Mouse (Mus musculus): Measurements from ENCODE around the gene Marcks. TPM values are rescaled to one million over a fixed set of nuclear protein-coding genes. Genes with fewer than 3 reads are reported as not detected.

Gene Marcks
- total RNA-seq (2021) (10 to 100 TPM; 39.4 to 50.3 TPM), polyA plus RNA-seq (2012; rRNA removed) (18.2 and 35.6 TPM in 2 replicates)
- long read RNA-seq, full-length matches to known transcripts: 44 of 73 reads
- long read RNA-seq, partial matches to known transcripts: 29 of 73 reads
- long read RNA-seq, other reads (novel, unspliced or antisense): 0 of 73 reads

DNA sequence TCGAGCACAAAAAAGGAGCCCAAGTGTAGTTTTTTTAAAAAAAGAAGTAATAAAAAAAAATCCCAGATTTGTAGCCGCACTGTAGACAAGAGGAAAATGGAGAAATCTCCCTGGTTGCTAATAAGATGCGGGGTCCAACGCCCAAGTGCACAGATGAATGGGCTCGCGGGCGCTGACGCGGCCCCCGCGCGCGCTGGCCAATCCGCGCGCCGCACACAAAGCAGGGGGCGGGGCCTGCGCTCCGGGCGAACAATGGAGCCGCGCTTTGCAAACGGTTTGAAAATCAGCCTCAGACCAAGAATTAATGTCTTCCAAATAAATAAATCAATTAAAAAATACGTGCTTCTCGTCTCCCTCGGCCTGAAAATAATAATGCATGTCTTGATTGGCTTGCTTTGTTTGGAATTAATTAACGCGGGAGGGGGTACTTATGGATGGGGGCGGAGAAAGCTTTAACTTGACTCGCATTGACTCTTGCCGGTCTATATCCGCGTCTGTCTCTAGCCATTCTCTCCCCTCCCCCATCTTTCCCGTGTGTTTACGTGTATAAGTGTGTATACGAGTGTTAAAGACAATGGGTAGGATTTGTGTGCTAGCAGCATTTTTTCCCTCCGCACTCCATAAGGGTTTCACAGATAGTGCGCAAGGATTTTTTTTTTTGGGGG lies at the start of gene Marcks:
Gene Marcks, minus strand, starts transcription at position 143 of the 665 bp plus-strand sequence.
- peak; percentile 92 for DNase-seq

DNA sequence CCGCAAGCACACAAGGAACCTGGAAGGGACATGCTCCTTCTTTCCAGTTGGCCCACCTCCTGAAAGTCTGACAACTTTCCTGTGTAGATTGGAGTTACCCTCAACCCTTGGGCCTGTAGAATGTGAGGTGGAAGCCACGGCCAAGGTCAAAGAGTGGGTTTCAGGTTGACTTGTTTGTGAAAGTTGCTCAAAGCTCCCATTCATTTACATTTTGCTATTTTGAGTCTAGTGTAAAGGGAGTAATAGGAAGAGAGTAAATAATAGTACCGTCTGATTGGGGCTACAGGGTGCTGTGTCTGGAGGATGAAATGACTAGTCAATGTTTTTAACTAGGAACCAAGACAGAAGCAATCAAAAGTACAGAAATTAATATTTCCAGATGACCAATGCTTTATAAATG lies 38.4 kb upstream of the Marcks start:
- DNase-seq: no peak

DNA sequence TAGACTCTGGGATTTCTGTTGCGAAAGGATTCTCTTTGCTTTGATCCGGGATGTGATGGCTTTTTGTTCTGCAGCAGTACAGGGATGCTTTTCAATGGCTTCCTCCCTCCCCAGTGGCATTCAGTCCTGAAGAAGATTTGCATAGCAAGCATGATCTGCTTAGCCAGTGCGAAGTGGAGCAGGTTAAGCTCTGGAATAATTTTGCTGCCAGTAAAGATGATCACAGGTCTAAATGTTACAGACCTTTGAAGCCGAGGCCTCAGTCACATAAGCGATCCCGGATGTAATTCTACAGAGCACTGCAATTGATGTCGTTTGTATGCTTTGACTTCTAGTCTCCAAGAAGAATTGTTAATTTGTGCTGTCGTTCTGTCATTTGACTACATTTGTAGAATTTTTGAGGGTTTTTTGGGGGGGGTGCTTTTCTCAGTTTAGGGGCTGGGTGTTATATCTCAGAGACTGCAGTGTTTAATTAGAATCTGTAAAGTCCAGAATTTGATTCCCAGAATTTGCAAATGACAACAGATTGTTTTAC lies 33.8 kb upstream of the Marcks start:
- DNase-seq: no peak

DNA sequence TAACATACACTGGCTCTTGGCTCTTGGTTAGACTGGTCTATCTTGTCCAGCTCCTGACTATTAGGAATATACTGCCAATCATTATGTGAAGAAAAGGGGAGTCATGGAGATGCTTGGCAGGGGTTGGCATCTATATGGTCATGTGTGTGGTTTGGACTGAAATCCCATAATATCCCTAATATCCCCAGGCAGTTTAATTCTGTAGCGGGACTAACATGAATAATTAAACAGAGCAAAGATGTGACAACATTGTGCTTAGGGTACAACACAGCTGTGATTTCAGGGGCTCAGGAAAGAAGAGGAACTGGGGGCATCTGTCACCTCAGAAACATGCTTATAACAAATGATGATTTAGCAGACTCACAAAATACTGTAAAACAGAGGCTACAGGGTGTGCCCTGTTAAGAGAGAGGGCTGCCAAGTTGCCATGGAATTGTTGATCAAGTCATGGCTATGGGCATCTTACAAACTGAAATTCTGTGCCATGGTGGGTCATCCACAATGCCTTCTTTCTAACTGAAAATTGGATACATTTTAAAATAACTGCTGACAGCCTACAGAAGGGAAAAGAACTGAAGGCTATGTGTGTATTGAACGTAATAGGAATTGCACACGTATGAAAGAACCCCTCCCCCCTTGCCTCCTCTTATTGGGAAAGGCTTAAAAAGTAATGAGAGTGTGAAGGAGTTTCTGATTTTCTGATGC lies 33.1 kb upstream of the Marcks start:
- no peak for DNase-seq

DNA sequence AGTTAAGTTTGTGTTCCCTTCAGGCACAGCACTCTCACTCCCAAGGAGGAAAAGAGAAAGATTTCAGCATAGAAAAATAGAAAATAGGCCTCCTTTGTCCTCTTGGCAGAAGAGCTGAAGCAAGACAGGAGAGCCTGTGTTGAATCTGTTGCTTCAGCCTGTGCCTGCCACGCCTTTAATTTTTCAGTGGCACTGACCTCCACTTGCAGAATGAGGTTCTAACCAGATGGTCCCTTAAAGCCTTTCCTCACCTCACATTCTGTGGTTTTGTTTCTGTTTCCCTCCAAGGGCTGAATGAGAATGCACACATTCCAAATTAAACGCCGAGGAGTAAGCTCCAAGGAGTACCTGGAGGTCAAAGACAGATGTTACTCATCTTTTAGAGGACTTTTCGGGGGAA lies 32.2 kb upstream of the Marcks start:
- DNase-seq: no peak

DNA sequence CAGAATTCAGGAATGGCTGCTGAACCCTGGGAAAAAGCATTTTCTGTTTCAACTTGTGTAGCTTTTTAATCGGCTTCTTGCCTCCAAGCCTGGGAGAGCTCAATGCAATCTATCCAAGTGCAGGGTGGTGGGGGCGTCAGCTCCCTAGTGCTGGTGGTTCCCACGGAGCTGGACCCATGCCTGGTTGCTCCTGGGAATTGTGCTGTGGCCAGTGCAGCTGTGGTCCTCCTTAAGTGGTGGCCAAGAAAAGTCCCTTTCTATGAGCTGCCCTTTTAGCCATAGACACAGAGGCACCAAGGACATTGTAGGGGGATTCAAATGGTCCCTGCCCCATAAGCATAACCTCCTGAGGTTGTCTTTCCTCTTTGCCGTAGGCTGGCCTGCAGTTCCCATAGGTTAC lies 31.7 kb upstream of the Marcks start:
- no peak for DNase-seq

DNA sequence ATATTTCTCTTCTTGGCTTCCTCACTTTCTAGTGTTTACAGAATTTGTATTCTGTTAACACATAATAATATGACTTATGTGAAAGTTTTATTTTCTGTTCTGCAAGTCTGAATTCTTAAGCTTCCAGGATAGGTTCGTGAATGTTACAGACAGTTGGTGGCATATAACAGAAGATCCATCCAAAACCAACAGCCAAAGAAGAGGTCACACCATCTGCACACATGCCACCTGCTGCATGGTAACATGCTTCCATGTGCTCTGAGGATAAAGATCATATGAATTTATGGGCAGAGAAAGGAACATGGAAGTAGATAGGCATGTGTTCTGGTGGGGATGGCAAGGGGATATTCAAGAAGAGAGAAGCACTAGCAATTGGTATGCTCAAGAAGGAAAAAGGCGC lies 28.8 kb upstream of the Marcks start:
- DNase-seq: no peak

DNA sequence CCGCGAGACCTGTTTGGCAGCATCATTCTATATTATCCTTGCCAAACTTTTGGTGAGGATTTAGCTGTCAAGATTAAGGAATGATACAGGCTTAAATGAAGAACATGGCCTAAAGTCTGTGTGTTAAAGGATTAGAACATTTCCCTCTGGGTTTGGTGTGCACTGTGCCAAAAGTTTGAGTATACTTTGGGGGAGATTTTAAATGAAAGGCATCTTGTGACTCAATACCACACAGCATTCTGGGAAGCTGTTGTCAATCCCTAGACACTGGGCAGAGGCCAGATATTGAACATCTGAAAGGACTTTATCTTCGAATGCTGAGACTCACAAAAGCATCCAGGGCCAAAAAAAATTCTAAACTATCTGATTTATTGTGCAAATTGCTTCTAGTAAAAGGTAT lies 21.0 kb upstream of the Marcks start:
- no peak for DNase-seq

DNA sequence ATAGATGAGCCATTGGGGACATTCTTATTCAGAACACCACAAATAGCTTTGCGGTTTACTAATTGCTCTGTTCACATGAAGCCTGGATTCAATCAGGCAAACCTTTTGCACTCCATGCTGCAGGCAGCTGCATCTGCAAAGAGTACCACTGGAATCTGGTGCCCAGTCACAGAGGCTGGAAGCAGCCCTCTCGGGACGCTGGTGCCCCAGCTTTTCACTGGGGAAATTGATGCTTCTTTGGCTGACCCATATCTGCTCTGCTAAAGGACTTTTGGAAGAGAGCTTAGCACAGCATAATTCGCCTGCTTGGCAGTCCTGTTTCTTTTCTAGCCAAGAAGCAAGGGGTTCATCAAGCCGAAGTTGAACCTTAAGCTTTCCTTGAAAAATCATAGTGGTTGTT lies 18.4 kb upstream of the Marcks start:
- DNase-seq: no peak

DNA sequence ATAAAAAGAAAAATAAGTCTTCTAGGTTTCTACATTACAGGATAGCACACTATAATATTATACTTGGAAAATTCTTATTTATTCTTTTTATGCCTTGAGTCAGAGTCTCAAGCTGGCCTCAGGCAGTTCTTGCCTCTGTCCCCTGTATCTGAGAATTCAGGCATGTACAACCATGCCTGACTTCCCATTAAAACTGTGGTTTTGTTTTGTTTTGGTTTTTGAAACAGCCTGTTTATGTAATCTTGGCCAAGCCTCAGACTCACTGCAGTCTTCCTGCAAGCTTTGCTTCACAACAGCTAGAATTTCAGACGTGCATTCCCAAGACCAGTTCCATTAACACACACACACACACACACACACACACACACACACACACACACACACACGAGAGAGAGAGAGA lies 16.4 kb upstream of the Marcks start:
- no peak for DNase-seq

DNA sequence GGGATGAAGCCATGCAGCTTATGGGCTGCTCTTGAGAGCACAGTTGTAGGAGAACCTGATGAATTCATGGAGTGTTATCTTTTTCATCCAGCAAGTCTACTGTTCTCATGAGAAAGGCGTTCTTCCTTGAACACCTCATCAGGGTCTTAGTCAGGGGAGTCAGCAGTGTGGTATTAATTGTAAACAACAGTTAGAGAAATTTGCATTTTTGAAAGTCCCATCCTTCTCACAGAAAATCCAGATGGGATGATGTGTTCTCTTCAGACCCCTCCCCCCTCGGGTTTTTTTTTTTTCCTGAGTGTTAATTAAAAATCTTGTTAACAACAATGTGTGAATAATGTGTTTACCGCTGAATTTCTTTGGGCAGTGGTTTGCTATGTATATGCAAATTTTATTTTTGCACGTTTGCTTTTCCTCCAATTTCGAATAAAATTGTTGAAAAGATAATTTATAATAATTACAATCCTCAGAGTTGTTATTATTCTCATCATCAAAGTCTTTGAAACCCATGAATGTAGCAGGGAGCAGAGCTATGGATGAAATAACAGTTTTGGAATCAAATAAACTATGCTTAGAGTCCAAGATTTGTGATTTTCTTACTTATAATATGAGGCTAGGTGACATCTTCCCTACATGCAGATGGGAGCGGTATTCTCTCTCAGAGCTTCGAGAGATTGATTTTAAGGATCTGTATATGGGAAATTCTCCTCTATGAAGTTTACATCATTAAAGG lies 13.0 kb upstream of the Marcks start:
- DNase-seq: no peak

DNA sequence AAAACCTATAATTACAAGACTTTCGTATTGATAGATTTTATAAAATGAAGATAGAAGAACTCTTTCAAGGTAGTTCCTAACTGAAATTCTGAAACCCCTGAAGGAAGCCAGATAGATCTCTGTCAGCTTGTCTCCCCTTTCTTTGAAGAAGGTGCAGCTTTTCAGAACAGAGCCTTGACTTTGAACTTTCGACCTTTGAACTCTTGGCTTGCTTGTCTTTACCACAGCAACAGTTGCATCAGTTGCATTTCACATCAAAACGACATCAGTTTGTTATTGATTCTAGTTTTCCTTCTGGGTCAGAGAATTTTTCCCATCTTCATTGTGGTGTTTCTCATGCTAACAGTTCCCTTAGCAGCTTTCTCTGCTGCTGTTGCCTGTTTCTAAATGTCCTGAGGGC lies 9.3 kb upstream of the Marcks start:
- no peak for DNase-seq

DNA sequence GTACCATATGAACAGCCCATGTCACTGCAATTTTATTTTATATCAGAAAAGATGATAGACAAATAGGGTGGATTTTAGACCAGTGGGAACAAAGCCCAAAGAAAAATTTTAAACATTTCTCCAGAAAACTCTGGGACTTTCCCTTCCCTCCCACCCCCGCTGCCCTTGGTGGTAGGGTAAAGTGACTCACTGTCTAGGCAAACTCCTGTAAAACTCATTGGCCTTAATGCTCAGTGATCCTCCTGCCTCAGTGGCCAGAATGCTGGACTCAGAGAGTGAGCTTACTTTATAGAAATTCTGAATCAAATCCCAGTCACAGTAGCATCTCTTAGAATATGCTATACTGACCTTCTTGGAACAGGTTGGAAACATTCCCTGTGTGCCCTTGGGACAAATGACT lies 6.7 kb upstream of the Marcks start:
- no peak for DNase-seq

DNA sequence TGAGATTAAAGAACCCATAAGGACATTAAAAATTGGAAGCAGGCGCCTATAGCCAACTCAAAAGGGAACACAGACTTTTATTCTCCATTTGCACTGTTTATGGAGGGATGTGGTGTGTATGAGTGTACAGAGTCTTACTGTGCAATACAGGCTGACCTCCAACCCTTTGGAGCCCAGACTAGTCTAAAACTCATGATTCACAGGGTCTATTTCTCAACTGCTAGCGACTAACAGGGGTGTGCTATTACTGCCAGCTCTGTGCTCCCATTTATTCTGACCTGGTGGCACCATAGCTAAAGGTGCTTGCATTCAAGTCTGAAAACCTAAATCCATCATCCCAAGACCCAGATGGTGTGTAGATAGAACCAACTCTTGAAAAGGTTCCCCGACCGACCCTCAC lies 2.9 kb upstream of the Marcks start:
- peak; percentile 22 for DNase-seq

DNA sequence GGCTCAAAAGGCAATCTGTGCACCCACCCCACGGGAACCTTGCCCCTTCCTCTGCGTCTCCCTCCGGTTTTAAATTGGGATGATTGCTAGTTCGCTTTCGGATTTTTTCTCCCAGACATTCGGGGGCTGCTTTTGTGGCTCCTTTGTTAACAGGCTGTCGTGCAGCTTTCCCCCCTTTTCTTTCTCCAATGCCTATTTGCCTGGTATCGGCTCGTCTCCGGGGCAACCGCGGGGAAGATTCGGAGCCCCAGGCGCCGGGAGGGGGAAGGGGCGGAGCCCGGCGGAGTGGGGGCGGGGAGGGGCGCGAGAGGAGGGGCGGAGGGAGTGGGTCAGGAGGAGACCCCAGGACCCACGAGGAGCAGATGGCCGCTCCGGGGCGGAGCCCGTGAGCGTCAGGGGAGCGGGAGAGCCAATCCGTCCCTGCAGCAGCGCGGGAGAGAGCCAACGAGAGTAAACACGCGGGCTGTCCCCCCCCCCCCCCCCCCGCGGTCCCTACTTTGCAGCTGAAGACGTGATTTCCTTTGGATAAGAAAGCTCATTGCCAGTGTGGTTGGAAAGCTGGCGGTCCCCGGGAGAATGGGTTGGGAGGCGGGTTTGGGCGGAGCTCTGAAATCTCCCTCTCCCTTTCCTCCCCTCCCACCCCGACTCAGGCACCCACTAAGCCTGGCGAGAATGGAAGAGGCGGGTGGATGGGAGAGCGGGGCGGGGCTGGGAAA lies 2.2 kb upstream of the Marcks start:
- peak; percentile 93 for DNase-seq

DNA sequence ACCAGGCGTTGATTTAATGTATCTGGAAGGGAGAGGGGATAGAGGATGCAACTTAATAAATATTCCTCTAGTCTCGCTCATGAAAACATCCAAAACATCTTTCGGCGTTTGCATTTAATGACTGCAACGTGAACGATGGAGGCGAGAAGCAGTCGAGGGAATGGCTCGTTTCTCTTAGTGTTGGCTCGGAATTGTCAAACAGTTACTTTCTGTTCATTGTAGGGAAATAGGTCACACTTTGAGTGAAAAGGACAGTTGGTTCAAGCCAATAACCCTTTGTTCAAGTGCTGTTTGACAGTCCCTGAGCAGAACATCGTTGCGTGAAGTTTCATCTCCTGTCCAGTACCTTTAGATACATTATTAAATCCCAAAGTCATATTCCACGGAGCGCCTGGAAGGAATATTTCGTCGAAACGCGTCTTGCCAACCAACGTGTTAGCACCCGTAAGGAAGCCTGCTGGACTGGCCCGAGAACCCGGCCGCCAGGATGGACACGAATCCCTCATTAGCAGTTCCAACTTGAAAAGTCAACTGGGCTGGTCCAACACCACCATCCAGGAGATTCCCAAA lies 1.5 kb upstream of the Marcks start:
- DNase-seq: no peak

DNA sequence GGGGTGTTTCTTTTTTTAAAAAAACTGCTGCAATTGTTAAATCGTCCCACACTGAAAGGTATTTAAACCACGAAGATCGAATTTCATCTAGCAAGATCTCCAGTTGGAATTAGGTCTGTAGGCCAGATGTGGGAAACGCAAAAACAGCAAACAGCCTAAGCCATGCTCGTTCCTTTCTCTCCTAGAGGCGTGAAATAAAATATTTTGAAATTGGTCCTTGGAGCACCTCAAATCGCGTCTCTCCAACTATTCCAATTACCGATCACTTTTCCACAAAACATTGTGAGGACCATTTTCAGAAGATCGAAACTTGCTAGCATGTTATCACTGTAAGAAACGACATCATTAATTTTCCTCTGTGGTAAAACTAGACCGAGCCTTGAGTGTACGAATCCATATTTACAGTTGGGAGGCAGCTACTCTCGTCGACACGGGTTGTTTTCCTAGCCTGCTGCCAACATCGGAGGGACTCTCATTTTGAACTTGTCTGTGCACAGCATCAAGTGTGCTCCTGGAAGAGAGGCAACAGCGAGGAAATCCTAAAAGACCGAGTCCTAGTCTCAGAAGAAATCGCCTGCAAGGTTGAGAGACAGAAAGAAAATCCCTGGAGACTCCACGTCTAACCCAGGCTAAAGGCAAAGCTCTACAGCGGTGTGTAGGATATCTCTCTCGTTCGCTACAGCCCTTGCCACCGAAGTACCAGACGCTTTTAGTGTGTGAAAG lies 884 bp upstream of the Marcks start:
- DNase-seq: peak; percentile 52

DNA sequence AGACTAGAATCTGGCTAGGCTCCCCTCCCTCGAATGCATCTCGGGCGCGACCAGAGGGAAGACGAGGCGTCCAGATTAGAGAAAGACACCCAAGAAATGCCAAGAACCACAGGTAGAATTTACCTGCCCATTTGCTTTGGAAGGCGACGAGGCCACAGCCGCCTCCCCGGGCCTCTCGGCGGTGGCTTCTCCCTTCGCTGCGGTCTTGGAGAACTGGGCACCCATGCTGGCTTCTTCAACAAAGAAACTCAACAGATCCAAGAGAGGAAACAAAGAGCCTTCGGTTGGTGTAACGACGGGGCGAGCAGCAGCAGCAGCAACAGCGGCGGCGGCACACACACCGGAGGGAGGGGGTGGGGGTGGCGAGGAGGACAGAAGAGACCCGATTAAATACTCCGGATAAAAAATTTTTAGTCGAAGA lies 399 bp downstream of the Marcks start:
- peak; percentile 64 for DNase-seq

DNA sequence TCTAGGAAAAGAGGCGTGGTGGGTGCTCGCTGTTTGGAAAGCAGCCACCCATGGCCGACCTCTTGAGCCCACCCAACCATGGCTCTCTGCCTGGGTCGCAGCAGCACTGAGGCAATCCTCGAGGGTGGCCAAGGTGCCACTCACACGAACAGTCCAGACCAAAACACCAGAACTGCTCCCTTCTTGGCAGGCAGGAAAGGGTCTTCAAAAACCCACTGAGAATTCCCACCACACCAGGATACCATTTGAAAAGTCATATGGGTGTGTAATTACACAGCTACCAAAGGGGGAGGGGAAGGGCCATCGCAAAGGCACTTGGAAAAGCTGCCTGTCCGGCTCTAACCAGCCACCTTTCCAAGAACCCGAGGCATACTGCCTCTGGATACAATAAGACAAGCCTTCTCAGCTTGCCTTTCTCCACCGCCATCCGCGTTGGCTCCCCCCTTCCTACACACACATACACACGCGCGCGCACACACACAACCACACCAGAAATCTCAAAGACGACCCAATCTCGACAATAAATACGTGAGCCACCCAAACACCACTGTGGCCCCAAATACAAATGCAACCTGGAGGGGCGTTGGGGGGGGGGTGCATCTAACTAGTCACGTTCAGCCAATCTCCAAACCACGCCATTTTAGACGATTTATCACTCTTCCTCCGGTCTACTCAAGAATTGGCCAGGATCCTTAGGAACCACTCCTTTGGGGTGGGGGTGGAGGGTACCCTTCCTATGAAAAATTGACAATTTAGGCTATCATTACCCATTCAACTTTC lies 999 bp downstream of the Marcks start:
- peak; percentile 68 for DNase-seq

DNA sequence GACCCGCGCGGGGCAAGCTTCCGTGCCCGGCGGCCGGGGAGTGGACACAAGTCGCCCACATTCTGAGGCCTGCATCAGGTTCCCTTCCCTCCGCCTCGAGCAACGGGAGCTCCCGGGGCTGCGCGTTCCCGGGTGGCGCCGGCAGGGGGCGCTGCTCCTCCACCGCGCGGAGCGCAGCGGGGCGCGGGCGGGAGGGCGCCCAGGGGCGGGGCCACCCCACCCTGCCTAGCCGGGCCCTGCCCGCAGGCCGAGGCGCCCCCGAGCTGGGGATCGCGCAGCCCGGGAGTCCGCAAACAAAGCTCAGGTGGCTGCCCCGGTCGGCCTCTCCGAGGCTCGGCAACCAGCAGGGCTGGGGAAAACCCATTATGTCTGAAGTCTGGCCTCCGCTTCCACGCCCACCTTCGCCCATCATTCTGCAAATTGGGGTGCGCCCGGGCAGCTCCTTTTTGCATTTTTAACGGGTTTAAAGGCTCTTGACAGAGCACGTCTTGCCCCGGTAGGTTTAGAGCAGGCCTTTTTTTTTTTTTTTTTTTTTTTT lies 1.7 kb downstream of the Marcks start:
- peak; percentile 96 for DNase-seq
